Mouse (Mus musculus): ENCODE measurements at regions not wholly inside any gene's neighbourhood (a gene's known extent, or its start where the extent isn't known, plus 50 kb on each side); places are given as distances from the start of the nearest gene placed in this dataset.

DNA sequence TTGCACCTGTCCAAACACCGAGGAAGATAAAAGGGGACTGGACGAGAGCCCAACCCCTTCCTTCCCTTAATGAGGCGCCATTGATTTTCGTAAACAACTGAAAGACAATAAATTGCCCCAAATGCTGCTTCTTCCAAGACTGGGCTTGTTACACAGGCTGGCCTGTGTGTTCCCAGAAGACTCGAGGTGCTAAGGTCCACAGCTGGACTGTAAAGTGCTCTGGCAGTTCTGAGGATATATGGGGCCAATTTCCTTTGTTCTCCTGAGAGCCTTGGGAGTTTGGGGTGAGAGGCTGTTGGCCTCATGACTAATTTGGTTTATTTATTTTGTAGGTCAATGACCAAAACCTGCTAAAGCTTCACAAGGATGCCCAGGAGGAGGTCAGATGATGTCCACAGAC is 377.3 kb upstream of the Prickle1 start:
- no peak for DNase-seq

DNA sequence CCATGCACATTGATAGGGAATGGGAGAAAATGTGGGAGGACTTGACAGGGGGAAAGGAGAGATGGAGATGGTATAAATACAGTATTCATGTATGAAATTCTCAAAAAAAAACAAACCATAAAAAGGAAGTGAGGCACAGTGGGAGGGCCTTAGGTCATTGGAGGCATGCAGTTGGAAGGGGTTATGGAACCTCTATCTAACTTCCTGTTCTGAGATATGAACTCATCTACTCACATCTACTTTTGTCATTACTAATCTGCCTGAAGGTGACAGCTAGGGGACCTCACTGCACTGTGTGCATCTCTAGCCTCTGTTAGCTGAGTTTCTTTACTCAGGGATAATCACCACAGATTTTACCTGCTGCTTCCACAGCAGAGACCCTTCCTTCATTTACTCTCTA is 366.3 kb upstream of the Prickle1 start:
- DNase-seq, result no peak

DNA sequence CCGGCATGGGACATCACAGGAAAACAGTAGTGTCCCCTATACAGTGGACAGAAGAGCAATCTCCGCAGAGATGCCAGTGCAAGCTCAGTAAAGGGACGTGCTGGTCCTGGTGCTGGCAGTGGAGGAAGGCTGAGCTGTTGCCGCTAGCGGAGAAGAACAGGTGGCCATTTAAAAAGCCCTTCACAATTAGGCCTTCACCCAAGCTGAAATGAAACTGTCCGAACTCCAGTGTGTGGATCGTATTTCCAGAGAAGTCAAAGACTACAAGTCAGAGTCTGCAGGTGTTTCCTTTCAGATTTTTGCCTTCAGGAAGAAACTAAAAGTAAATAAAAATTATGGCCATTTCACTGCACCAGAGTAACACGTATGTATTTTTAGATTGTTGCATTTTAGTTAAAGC is 364.2 kb upstream of the Prickle1 start:
- DNase-seq, result no peak

DNA sequence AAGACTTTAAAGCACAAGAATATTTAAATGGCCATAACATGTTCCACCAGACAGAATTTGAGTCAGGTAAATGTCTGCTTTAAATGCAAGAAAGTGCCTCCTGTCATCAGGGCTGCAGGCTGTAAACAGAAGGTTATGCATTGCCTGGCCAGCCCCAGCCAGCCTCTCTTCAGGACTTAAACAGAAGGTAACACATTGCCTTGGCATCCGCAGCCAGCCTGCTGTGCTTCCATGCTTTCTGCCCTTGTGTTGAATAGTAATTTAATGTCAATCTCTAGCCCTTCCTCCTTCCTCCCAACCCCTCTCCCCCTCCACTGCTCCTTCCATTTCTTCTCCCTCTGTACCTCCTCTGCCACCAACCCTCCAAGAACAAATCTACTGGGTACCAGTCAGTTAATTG is 362.4 kb upstream of the Prickle1 start:
- no peak for DNase-seq

DNA sequence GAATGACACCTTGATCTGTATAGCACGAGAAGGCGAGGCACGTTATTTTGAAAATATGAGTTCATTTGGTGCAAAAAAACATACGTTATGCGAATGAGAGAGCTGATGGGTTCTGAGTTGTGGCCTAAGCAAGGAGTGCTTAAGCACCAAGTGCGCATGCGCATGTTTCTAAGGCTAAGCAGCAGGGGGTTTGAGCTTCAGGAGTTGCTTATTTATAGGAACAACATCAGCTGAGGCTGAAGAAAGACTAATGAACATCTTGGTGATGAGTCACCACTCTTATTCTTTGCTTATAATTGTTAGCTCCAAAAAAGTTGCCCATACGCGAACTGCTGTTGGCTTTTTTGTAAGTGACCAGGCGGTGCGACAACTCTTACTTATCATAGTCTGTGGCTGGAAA is 361.1 kb upstream of the Prickle1 start:
- no peak for DNase-seq

DNA sequence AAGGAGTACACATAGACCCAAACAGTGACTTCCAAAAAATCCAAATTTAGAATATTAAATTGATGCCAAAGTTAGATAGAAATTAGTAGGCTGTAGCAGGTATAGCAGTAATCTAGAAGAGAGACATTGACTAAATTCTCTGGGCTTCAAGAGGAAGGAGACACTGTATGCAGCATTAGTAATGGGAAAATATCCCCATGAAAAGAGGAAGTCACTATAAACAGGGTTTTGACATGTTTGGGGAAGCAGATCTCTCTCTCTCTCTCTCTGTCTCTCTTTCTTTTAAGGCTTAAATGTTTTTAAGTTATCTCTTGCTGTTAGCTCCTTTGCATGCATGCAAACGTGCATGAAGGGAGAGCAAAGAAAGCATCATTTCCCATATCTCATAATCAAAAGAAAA is 357.9 kb upstream of the Prickle1 start:
- DNase-seq, result no peak

DNA sequence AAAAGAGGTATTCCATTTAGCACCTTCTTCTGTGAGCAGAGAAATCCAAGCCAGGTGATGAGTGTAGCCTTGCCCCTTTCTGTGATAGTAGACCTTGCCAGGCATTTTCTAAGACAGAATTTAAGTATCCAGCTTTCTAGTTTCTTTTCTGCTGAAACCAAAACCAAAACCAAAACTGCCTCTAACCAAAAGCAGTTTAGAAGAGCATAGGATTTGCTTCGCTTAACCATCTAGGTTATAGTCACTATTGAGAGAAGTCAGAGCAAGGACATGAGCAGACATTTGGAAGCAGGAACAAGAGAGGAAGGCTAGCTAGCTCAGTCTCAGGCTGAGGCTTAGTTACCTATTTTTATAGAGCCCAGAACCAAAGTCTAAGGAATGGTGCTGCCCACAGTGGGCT is 354.8 kb upstream of the Prickle1 start:
- no peak for DNase-seq

DNA sequence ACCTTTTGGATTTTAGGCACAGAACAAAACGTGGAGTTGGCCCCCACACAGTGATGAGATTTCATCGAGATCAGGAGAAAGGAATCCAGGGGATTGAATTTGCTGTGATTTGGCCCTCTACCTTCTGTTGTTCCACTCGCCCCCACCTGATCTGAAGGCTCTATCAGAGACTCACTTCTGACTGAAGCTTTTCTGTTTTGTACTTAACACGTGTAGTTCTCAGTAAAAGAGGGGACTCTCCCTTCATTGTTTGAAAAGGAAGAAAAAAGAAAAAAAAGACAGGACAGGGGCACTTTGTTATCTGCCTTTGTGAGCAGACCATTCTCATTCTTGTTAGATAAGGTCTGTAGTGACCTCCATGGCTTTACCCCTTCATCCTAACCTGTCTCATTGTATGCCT is 353.2 kb upstream of the Prickle1 start:
- no peak for DNase-seq

DNA sequence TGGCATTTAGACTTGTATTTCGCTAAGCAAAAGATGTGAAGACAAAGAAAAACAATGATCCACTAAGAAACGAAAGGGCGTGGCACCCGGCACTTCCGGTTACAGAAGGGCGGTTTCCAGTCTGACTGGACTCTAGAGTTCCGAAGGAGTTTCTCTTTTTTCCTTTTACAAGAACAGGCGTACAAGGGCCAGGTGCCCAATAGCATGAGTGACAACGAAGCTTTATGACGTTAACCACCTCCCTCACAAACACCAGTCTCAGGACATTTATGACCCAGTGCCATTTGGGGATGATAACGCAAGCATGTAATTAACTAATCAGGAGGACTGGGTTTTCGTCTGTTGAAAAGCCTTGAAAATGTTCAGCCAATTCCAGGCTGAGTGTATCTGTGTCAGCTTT is 347.9 kb upstream of the Prickle1 start:
- DNase-seq, result no peak

DNA sequence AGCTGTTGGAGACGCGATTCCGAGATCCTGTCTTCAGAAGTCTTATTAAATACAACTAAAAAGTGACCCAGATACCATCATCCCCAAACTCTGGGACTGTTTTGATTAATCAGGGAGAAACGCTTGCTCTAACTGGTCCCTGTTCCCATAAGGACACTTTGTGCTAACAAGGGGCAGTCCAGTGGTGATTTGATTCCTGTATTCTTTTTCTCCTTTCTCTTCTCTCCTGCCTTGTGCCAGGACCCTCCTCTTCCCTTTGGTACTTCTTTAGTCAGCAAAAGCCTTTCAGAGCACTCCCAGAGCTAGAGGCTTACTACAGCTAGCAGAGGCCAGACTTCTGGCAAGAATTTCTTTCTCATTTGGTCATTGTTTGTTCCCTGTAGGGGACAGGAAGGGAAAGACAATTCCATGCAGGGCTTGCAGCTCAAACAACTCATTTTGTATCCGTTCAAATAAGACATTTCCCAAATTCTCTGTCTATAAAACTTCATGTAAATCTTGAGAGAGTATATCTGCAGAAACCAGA is 337.3 kb upstream of the Prickle1 start:
- no peak for DNase-seq

DNA sequence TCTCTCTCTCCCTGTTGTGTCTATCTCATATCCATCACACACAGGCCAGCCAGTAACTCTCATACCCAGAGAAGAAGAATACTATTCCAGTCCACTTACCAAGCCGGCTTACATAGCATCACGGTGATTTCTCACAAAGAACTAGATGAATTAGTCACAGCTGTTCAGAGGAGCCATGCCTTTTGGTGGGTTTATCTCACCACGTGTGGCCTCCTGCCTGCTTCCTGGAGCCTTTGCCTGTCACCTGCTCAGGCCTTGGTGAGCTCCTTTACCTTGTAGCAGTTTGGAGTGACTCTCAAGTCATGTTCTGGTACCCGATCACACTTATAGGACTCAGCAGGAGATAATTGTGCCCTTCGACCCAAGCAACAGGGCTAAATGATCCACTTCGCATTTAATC is 331.2 kb upstream of the Prickle1 start:
- DNase-seq, result no peak

DNA sequence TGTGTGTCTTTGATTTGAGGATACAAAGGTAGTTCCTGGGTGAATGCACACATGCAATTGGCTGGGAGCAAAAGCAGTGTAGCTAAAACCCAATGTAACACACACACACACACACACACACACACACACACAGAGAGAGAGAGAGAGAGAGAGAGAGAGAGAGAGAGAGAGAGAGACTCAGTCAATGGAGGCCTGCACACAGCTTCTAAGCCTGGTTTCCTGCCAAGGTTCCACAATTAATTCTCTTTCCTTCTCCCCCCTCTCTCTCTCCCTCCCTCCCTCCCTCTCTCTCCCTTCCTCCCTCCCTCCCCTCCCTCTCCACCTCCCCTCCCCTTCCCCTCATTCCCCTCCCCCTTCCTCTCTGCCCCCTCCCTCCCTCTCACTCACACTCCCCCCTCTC is 330.6 kb upstream of the Prickle1 start:
- DNase-seq, result no peak

DNA sequence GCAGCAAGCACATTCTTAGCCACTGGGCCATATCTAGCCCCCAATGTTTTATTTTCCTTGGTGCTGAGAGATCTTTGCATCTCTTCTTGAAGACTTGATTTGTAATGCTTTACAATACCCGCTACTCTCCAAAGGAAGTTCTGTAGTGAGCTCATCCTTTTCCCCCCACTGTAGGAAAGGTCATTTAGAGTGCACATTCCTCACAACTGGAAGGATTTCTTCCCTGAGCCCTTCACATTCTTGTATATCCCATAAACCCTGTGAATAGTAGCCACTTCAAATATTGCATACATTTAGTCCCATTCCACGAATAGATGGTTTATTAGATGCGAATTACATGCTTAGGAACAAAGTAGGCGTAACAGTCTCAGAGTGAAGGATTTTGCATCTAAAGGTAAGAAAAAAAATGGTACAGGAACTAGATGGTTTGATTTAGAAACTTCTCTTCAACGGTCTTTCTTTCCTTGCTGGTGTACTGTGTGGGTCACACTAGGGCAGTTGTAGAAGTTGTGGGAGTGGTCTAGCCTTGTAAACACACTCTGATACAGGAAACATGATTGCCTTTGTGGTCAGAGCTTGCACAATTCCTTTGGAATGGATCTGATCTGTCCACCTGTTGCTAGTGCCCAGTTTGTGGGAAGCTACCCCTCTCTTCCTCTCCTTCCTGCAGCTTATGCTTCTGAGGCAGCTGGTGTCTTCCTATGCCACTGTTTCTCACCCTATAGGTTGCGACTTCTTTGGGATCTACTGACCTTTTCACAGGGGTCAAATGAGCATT is 326.0 kb upstream of the Prickle1 start:
- no peak for DNase-seq

DNA sequence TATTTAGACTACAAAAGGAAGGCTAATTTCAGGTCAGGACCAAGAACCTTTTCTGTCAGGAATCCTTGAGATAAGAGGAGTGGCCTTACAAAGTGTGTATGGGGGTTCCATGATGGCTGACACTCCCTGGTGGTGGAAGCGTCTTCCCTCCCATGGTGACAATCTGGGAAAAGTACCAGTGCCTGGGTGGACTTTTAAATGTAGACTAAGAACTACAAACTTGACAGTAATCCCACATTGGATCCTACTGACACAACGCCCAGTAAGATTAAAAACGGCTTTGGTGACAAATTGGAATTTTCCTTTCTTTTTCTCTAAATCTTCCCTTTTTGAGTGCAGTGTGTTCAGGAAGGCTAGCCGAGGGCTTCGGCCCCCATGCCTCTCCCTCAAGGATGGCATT is 325.3 kb upstream of the Prickle1 start:
- no peak for DNase-seq

DNA sequence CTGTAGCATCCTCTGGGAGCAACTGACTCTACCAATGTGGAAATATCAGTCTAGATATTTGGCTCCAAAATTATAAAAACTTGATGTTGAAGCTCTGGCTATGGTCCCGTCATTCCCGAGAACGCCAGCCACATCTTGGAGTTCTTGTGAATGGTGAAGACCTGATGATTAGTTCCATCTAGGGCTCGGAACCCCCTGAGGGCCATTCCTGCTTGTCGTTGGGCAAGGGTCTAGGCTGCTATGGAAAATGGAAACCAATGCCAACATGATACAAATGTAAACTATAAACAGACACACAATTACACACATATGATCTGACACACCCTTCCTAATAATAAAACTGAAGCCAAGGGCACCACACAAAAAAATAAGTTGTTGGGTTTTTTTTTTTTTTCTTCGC is 323.9 kb upstream of the Prickle1 start:
- DNase-seq, result no peak

DNA sequence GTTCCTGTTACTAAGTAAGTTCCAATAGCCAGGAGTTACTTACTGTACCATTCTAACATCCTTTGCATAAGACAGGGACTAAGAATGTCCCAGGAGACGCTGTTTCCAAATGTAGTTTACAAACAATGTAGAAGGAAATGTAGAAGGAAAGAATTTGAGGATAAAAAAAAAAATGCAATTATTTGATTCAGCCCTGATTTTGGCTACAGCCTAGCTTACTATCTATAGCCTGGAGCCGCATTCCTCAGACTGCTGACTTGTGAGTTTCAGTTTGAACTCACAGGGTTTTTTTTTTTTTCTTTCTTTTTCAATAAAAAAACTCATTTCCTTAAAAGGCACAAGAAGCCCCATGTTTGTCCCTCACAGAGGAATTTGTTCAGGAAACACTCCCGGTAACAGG is 321.2 kb upstream of the Prickle1 start:
- DNase-seq, result no peak

DNA sequence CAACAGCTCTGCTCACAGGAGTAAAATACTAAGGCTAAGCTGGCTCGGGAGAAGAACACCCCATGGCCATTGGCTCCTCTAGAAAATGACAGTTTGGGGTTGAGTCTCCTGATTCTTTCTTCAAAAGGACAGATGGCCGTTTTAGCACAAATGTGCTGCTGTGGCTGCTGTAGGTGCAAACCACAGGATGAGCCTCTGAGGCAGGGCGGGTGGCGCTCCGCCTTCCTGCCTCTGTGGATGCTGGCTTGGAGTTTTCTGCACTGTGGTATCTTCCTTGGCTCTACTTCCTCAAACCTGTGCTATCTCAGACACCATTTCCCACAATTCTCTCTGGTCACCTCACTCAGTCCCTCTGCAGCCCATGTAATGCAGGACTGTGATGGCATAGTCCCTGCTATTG is 317.8 kb upstream of the Prickle1 start:
- DNase-seq, result no peak

DNA sequence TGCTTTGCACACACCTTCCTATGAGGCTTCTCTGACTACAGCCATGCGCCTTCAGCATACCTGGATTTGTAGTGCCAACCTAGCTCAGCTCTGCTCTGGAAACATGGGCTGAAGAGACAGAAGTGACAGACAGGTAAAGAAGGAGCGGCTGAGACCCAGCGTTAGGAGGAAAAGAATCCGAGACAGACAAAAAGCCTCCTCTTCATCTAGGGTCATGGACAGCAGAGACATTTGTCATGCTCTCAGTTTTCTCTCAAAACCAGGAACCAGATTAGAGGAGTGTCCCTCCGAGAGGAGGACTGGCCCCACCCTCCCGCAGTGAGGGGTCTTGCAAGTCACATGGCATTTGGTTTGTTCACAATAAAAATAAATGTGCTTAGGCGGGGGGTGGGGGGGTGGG is 317.4 kb upstream of the Prickle1 start:
- no peak for DNase-seq

DNA sequence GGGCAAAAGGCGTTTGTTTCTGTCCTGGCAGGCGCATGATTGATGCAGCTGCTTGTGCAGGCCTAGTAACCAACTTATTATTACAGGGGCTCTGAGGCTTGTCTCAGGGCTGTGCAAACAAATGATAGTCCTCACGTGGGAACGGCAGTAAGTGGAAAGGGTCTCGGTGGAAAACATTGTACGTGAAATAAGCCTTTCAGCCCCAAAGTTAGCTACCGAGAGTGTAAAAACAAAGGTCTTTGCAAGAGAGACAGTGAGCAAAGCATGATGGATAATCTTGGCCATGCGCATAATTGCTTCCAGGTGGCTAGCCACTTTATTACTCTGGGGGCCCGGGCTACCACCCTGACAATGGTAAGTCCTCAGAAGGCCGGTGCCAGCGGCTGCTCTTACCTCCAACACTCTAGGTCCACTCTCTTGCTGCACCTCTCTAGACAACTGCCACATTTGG is 315.3 kb upstream of the Prickle1 start:
- DNase-seq, result no peak

DNA sequence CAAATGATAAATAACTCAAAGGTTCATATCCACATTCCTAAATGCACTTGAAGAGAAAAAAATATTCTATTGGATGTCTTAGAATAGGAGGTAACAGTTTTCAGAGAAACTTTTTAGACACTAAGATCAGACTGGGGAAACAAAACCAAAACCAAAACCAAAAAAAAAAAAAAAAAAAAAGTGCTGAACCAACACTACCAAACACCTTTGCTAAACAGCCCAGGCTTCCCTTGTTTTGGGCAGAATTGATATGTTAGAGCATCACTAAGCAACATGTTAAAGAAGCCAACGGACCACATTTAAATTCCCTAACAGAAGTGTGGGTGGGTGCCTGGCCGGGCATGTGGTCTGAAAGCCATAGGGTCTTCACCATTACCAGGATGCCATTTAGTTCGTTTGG is 314.5 kb upstream of the Prickle1 start:
- no peak for DNase-seq

DNA sequence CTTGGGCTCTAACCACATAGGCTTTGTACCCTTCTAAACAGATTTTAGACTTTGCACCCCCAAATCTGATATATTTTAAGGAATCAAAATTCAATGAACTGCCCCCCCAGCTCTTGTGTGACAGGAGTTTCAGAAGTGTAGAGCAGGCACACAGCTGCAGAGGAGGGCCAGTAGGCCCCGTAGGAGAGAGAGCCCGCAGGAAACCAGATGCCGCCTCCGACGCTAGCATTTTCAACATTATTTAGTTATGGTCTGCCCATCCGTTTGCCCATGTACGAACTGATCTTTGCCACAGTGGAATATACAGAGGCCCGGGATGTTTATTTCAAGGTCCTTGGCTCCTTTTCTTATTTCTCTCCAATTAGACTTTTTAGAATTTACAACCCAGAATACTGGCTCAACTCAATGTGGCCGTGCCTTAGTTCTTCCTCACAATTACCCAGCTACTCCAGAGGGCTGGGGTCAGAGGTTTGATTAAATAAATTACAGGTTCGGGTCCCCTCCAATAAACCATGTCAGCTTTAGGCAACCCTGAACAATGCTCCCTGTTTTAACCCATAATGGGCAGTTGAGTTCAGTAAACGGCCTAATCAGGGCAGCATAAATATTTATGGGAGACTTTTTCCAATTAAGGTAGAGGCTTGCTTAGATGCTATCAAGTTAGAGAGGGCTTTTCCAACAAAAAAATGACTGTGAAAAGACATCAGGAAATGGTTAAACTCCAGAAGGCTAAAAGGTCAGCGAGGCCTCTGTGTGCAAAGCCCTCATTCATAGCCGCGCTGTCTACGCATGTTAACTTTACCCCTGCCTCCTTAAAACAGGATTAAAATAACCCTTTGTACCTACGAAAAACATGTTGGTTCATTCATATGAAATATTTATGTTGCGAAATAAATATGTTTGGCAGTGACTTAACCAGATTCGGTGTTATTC is 308.2 kb upstream of the Prickle1 start:
- no peak for DNase-seq

DNA sequence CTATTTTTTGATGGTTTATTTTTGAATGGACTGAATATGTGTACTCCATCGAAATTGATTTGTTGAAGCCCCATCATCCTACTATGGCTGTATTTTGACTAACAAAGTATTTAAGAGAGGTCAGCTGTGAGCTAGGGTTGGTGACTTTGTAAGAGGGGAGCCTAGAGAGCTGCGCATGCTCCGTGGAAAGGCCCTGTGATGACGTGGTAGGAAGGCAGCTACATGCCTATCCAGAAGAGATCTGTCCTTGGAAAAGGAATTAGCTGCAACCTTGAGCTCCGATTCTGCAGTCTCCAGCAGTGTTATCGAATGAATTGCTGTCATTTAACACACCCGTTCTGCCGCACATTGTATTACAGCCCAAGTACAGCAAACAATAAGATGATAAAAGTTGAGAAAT is 287.1 kb upstream of the Prickle1 start:
- DNase-seq, result peak; percentile 41

DNA sequence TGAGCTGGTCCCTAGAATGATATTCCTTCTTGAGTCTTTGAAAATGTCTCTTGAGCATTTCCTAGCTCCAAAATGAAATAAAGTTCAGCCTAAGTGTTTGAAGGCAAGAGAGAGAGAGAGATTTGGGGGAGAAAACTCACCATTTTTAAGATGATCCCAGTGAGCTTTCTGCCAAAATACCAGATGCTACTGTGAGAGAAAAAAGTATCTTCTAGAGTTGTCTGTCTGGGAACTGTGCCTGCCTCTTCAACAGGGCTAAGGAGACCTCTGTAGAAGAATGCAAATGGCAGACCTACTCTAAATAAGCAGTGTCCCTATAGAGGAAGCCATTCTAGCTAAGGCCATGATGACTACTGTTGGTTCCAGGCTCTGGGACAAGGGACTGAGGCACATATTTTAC is 285.6 kb upstream of the Prickle1 start:
- DNase-seq, result no peak
